Mouse (Mus musculus): ENCODE data around the gene Fam136a. TPM values are rescaled to one million over a fixed set of nuclear protein-coding genes. Genes with fewer than 3 reads are reported as not detected.

Gene Fam136a
- polyA plus RNA-seq, 1 experiment from 2014 or later = 113 TPM

DNA sequence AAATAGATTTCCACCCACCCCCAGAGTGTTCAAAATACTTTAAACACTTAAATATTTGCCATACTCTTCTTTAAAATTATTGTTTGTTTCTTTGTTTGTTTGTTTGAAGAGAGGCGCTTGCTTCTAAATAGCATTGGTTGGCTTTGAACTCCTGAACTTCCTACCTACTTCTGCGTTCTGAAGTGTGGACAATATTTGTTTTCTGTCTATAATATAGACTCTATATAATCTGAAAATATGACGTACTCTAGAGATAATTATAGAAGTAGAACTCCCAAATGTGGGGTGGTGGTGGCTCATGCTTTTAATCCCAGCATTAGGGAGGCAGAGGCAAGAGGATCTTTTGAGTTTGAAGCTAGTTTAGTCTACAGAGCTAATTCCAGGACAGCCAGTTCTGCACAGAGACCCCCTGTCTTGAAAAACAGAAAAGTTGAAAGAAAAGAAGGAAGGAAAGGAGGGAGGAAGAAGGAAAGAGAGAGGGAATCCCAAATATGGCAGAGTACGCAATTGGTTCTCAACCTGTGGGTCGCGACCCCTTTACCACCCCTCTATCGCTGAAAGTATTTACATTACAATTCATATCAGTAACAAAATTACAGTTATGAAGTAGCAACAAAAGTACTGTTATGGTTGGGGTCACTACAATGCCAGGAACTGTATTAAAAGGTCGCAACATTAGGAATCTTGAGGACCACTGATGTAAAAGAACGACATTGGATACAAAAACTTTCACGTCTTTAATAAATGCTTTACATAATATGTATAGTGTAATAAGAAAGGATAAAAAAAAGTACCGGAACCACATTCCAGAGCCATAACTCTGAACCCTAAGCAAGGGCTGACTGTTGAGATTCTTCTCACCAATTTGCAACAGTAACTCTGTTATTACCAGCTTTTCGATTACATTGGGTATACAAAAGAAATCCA lies 37.5 kb downstream of the Fam136a start:
- WGBS = 40% methylated on average over 12 of the region's 12 CpGs
- H3K9ac ChIP-seq = no peak overlapping the region
- H3K4me2 ChIP-seq (replicated peaks) = peak overlapping the region; percentile 43
- no peaks in the 10 kb centered on the region; the same call in 1 of the 2 replicates for H3K36me3 ChIP-seq
- no peaks in the 10 kb centered on the region for H3K9me3 ChIP-seq
- peak overlapping the region; percentile 81 for H3K4me3 ChIP-seq
- ATAC-seq (ENCODE audit: low FRiP score, low read depth) = no peak
- H3K27me3 ChIP-seq (replicated peaks) = no peaks in the 10 kb centered on the region
- no peak overlapping the region for H3K27ac ChIP-seq
- H3K4me1 ChIP-seq = peaks cover 11% of the 10 kb centered on the region

DNA sequence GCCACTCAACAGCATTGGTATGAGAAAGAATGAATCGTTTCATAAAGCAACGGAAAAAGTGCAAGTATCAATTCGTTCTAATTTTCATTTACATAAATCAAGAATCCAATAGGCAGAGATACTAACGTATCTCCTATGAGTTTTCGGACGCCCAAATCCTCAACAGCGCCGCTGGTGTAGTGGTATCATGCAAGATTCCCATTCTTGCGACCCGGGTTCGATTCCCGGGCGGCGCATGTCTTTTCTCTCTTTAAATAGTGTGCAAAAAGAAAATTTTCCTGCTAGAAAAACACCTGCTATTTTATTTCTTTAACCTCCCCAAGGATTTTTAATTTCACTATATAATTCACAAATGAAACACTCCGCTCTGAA lies 38.3 kb downstream of the Fam136a start:
- peaks cover 11% of the 10 kb centered on the region for H3K4me1 ChIP-seq
- H3K4me2 ChIP-seq (replicated peaks) = peak overlapping the region; percentile 43
- no peaks in the 10 kb centered on the region for H3K27me3 ChIP-seq (replicated peaks)
- WGBS = under 1% methylated on average over 15 of the region's 15 CpGs
- ATAC-seq (ENCODE audit: low FRiP score, low read depth) = peak; percentile 67
- H3K9me3 ChIP-seq = no peaks in the 10 kb centered on the region
- H3K27ac ChIP-seq = 0 out of 2 replicates have a peak overlapping the region, but pooled peaks have one; percentile 99
- peaks cover under 1% of the 10 kb centered on the region; the same call in 1 of the 2 replicates for H3K36me3 ChIP-seq
- peak overlapping the region; percentile 81 for H3K4me3 ChIP-seq
- peak overlapping the region; percentile 97; the same call in 1 of the 2 replicates for H3K9ac ChIP-seq

DNA sequence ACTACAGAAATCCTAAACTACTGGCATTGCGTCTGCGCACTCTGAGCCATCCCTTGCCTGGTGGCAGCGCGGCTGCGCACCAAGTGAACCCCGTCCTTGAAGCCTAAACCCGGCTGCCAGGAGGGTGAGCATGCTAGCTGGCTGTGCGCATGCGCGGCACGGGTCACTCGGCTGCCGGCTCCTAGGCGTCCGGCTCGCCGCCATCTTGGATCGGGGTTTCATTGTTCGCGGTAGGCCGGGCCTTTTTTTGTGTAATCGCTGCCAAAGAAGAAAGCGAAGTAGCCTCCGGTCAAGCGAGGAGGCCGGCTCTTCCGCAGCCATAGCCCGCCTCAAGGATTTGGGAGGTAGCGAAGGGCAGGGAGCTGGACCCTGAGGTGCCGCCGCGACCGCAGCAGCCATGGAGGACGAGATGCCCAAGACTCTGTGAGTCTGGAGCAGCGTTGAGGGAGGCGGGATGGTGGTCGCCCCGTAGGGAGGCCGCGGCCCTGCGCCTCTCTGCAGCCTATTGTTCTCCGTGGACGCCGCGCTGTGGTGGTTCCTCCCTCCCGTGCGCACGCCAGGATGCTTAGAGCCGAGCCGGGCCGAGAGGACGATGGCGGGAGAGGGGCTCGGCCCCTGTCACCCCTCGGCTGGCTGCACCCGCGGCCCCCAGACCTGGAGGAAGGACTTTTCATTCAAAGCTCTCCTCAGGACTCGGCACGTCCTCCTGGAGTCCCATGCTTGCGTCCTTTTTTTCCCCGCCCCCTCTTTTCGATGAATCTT lies 38.8 kb downstream of the Fam136a start, which contains the start of gene Tia1:
Gene Tia1, plus strand, starts transcription at position 120 of the 762 bp plus-strand sequence.
- H3K9ac ChIP-seq = peak within 1 kb of the TSS; percentile 97
- WGBS = under 1% methylated on average over 62 of the region's 62 CpGs
- peak; percentile 97 for ATAC-seq (ENCODE audit: low FRiP score, low read depth)
- H3K4me1 ChIP-seq = peaks cover 11% of the 10 kb centered on the region
- peaks cover 2% of the 10 kb centered on the region; the same call in 1 of the 2 replicates for H3K36me3 ChIP-seq
- peak within 1 kb of the TSS; percentile 81 for H3K4me3 ChIP-seq
- H3K4me2 ChIP-seq (replicated peaks) = peak within 1 kb of the TSS; percentile 71
- H3K9me3 ChIP-seq = no peaks in the 10 kb centered on the region
- peak within 1 kb of the TSS; percentile 99 for H3K27ac ChIP-seq
- H3K27me3 ChIP-seq (replicated peaks) = no peaks in the 10 kb centered on the region

DNA sequence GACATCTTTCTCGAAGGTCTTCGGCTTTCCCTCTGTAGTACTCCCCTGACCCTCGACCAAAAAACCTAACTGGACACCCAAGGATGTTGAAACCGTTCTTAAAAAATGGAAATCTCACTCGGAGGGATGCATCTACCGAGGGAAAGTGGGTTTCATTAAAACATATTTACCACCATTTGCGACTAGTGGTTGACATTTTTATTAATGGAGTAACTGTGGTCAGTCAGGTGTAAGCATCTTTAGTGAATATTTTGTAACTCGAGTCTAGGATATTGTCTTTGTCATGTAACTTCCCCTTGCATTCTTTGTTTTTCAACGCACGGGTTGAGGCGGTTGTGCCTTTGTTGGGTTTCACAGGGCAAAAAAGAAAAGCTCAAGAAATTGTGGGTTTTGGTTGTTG lies 39.5 kb downstream of the Fam136a start:
- H3K4me2 ChIP-seq (replicated peaks) = peak overlapping the region; percentile 71
- H3K36me3 ChIP-seq = peaks cover 2% of the 10 kb centered on the region; the same call in 1 of the 2 replicates
- peaks cover 11% of the 10 kb centered on the region for H3K4me1 ChIP-seq
- H3K9me3 ChIP-seq = no peaks in the 10 kb centered on the region
- WGBS = under 1% methylated on average over 11 of the region's 11 CpGs
- peak overlapping the region; percentile 97 for H3K9ac ChIP-seq
- peak overlapping the region; percentile 99; the same call in 1 of the 2 replicates for H3K27ac ChIP-seq
- ATAC-seq (ENCODE audit: low FRiP score, low read depth) = no peak
- H3K4me3 ChIP-seq = peak overlapping the region; percentile 81
- no peaks in the 10 kb centered on the region for H3K27me3 ChIP-seq (replicated peaks)

DNA sequence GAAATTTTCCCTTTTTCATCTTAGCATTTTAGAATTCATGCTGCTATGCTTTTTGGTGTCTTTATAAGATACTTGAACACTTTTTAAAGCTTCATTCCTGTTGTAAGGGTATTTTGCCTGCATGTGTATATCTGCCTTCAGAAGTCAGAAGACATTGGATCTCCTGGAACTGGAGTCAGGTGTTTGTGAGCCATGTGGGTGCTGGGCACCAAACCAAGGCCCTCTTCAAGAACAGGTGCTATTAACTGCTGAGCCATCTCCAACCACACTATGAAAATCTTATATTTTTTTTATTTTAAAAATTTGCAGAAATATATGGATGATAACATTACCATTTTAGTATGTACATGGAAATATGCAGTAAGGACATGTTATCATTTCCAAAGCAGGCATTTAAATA lies 40.9 kb downstream of the Fam136a start:
- no peak for ATAC-seq (ENCODE audit: low FRiP score, low read depth)
- peak overlapping the region; percentile 44; the same call in 1 of the 2 replicates for H3K9ac ChIP-seq
- H3K27ac ChIP-seq = no peak overlapping the region
- no peaks in the 10 kb centered on the region for H3K9me3 ChIP-seq
- 0 out of 2 replicates have a peak overlapping the region, but pooled peaks have one; percentile 13 for H3K4me3 ChIP-seq
- H3K27me3 ChIP-seq (replicated peaks) = no peaks in the 10 kb centered on the region
- peaks cover 11% of the 10 kb centered on the region for H3K4me1 ChIP-seq
- peaks cover 2% of the 10 kb centered on the region; the same call in 1 of the 2 replicates for H3K36me3 ChIP-seq
- H3K4me2 ChIP-seq (replicated peaks) = peak overlapping the region; percentile 71

GRCm38 (mm10) chr6:86418711-86419110 lies 53.3 kb downstream of the Fam136a start:
- H3K4me2 ChIP-seq (replicated peaks) = no peak overlapping the region
- H3K4me1 ChIP-seq = no peaks in the 10 kb centered on the region
- H3K27ac ChIP-seq = no peak overlapping the region
- no peak for ATAC-seq (ENCODE audit: low FRiP score, low read depth)
- no peak overlapping the region for H3K9ac ChIP-seq
- H3K36me3 ChIP-seq = peaks cover 74% of the 10 kb centered on the region
- H3K4me3 ChIP-seq = no peak overlapping the region
- H3K27me3 ChIP-seq (replicated peaks) = no peaks in the 10 kb centered on the region
- 93% methylated on average over 6 of the region's 6 CpGs for whole genome bisulfite sequencing
- H3K9me3 ChIP-seq = no peaks in the 10 kb centered on the region

GRCm38 (mm10) chr6:86419239-86419638 lies 53.8 kb downstream of the Fam136a start:
- Histone ChIP-seq H3K9ac (no peak overlapping the region), H3K9me3 (no peaks in the 10 kb centered on the region), H3K4me3 (no peak overlapping the region), H3K27me3 (replicated peaks) (no peaks in the 10 kb centered on the region), H3K4me1 (no peaks in the 10 kb centered on the region), H3K27ac (no peak overlapping the region), H3K36me3 (peaks cover 74% of the 10 kb centered on the region), H3K4me2 (replicated peaks) (no peak overlapping the region)
- ATAC-seq (ENCODE audit: low FRiP score, low read depth) = no peak
- 96% methylated on average over 3 of the region's 3 CpGs for WGBS

Other genes starting within 250 kb of the Fam136a start
- 3.3 and 4.0 TPM in 2 replicates for gene Tgfa, start 170.4 kb upstream of the Fam136a start, polyA plus RNA-seq (2016; fragmentation: Nextera tagmentation; extraction: Ambion mirVana)
- gene Snrpg, start 5.7 kb downstream of the Fam136a start, polyA plus RNA-seq (2016; fragmentation: Nextera tagmentation; extraction: Ambion mirVana) = 483 and 530 TPM in 2 replicates
- 121 and 123 TPM in 2 replicates for gene Pcyox1, start 31.5 kb downstream of the Fam136a start, polyA plus RNA-seq (2016; fragmentation: Nextera tagmentation; extraction: Ambion mirVana)
- 333 and 353 TPM in 2 replicates for gene Tia1, start 38.6 kb downstream of the Fam136a start, polyA plus RNA-seq (2016; fragmentation: Nextera tagmentation; extraction: Ambion mirVana)
- gene Gm44790, start 61.0 kb downstream of the Fam136a start, polyA plus RNA-seq (2016; fragmentation: Nextera tagmentation; extraction: Ambion mirVana) = 0.37 TPM in 1 of 2 replicates, not detected in the other
- gene C87436, start 72.7 kb downstream of the Fam136a start, polyA plus RNA-seq (2016; fragmentation: Nextera tagmentation; extraction: Ambion mirVana) = 25.1 and 27.8 TPM in 2 replicates
- gene Pcbp1, start 160.7 kb downstream of the Fam136a start, polyA plus RNA-seq (2016; fragmentation: Nextera tagmentation; extraction: Ambion mirVana) = 568 and 599 TPM in 2 replicates

Measured in neural tube, embryonic 12.5 days (tissue).